14 mouse cellular contexts compared by ENCODE assay signal in the genomic region with DNA sequence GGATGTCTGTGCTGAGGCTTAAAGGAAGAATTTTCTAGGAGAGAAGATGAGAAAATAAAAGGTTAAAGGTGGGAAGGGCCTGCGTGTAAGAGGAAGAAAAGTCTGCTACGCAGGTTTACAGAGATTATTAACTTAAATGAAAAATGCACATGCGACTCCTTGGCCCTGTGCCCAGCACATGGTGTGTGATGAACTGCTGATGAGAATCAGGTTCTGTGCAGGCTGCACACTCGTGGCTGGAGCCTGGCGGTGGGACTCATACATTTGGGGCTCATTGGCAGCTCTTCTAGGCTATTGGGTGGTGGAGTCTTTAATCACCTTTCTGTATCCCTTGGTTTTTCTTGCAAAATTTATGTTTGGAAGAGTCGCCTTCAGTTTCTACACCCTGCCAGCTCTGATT.
A peak's percentile ranks its signal among the peaks of the same experiment; 100 is the strongest.
DNase-seq lines count a peak whose midpoint lies in the region; ATAC-seq and TF ChIP-seq lines count a peak whose summit lies in the region.
"Had no signal": no experiment of that assay in that cellular context is flagged by ENCODE, and none has a peak within 500 bp of the region (broad histone marks: within the 10 kb centered on the region; RNA-seq: fewer than 3 reads in every experiment).

No protein-coding gene starts in this region.

- no peaks in the 10 kb centered on the region for H3K79me2 ChIP-seq in MEL (ENCODE audit: control insufficient read depth, insufficient read depth, low read length, poor library complexity)

- no peak for TF ChIP-seq CTCF in MEL (IDR thresholded peaks at IDR 0.05 in 2 of 3, conservative IDR thresholded peaks at IDR 0.05 in 1 of 3; ENCODE audit: control insufficient read depth in 1 of 3, insufficient read depth in 1 of 3, low read depth in 2 of 3, low read length in 3 of 3, poor library complexity in 1 of 3, severe bottlenecking in 1 of 3)

- no peaks in the 10 kb centered on the region for H3K9me3 ChIP-seq in kidney, embryonic 16.5 days (ENCODE audit: low read length)
- H3K9me3 ChIP-seq in MEL (replicated peaks; ENCODE audit: insufficient read depth, low read length), result no peaks in the 10 kb centered on the region
- no peaks in the 10 kb centered on the region for H3K9me3 ChIP-seq in limb, embryonic 10.5 days (replicated peaks)
- H3K9me3 ChIP-seq: embryonic facial prominence, embryonic 15.5 days had no signal

- H3K4me2 ChIP-seq in kidney, embryonic 16.5 days (replicated peaks; ENCODE audit: low read depth, low read length), result no peak overlapping the region
- H3K4me2 ChIP-seq: embryonic facial prominence, embryonic 15.5 days; heart, embryonic 11.5 days had no signal

- H3K4me3 ChIP-seq in kidney, embryonic 16.5 days (ENCODE audit: low read length), result no peak overlapping the region
- H3K4me3 ChIP-seq in MEL (ENCODE audit: control insufficient read depth in 1 of 2, insufficient read depth in 1 of 2, low read depth in 2 of 2, low read length in 2 of 2), result no peak overlapping the region
- H3K4me3 ChIP-seq in limb, embryonic 10.5 days, result no peak overlapping the region
- H3K4me3 ChIP-seq: embryonic facial prominence, embryonic 15.5 days had no signal

- WGBS in kidney, embryonic 16.5 days, result 20% methylated on average over 6 of the region's 6 CpGs
- 74% methylated on average over 6 of the region's 6 CpGs for WGBS in limb, embryonic 10.5 days

- H3K36me3 ChIP-seq in kidney, embryonic 16.5 days (ENCODE audit: insufficient read depth, low read length), result no peaks in the 10 kb centered on the region
- H3K36me3 ChIP-seq in MEL (ENCODE audit: control insufficient read depth in 1 of 2, insufficient read depth in 2 of 2, low read length in 2 of 2), result peaks cover 0 to 2% of the 10 kb centered on the region in 2 experiments; a peak in 1 of 4 replicates
- no peaks in the 10 kb centered on the region for H3K36me3 ChIP-seq in limb, embryonic 10.5 days
- H3K36me3 ChIP-seq: embryonic facial prominence, embryonic 15.5 days had no signal

- DNase-seq in gastrocnemius, postnatal 10 days, result peak; percentile 13
- DNase-seq in gastrocnemius, postnatal 36 days, result no peak
- DNase-seq in kidney, postnatal 4 days, result peak; percentile 61 to 75
- DNase-seq in MEL (ENCODE audit: low read depth, low spot score), result peak; percentile 70
- DNase-seq in limb, embryonic 10.5 days (ENCODE audit: low spot score), result peak; percentile 40
- DNase-seq in thymus, postnatal 14 days, result no peak
- DNase-seq: adrenal gland, postnatal 25 days; cerebellum, adult 18-20 months had no signal

- H3K9ac ChIP-seq in kidney, embryonic 16.5 days (replicated peaks; ENCODE audit: low read length), result no peak overlapping the region
- no peak overlapping the region for H3K9ac ChIP-seq in MEL (ENCODE audit: control insufficient read depth, low read depth, low read length, poor library complexity, severe bottlenecking)
- H3K9ac ChIP-seq: embryonic facial prominence, embryonic 15.5 days; liver, embryonic 14.5 days had no signal

- intact Hi-C loops in gastrocnemius, postnatal 36 days (cut with DNase I), result no loop called here

- H3K27me3 ChIP-seq in kidney, embryonic 16.5 days (ENCODE audit: insufficient read depth, low read length), result no peaks in the 10 kb centered on the region
- no peaks in the 10 kb centered on the region for H3K27me3 ChIP-seq in MEL (ENCODE audit: control insufficient read depth in 1 of 2, insufficient read depth in 2 of 2, low read length in 2 of 2)
- no peaks in the 10 kb centered on the region for H3K27me3 ChIP-seq in limb, embryonic 10.5 days (ENCODE audit: low read depth, poor library complexity, severe bottlenecking)
- H3K27me3 ChIP-seq: embryonic facial prominence, embryonic 15.5 days had no signal

- TF ChIP-seq POLR2A in MEL (IDR thresholded peaks at IDR 0.05; ENCODE audit: control insufficient read depth in 1 of 2, insufficient read depth in 1 of 2, low read depth in 1 of 2, low read length in 2 of 2, poor library complexity in 1 of 2), result no peak

- TF ChIP-seq RAD21 in MEL (IDR thresholded peaks at IDR 0.05; ENCODE audit: low read depth, low read length), result no peak

- H3K27ac ChIP-seq in kidney, embryonic 16.5 days (ENCODE audit: low read length), result no peak overlapping the region
- no peak overlapping the region for H3K27ac ChIP-seq in MEL (ENCODE audit: control insufficient read depth, low read depth, low read length)
- no peak overlapping the region for H3K27ac ChIP-seq in limb, embryonic 10.5 days
- H3K27ac ChIP-seq: embryonic facial prominence, embryonic 15.5 days; liver, embryonic 14.5 days had no signal

- ATAC-seq in kidney, embryonic 16.5 days (ENCODE audit: low FRiP score, low TSS enrichment), result no peak; the same call in 1 of the 2 replicates
- ATAC-seq: CD4-positive, CD25-positive, alpha-beta regulatory T cell, adult 4 months; inflammation-experienced regulatory T-cells, adult 6 months had no signal

- TF ChIP-seq EP300 in MEL (IDR thresholded peaks at IDR 0.05; ENCODE audit: low read depth in 1 of 2, low read length in 2 of 2), result no peak

- H3K4me1 ChIP-seq in kidney, embryonic 16.5 days (ENCODE audit: insufficient read depth, low read length), result peaks cover 14% of the 10 kb centered on the region; the same call in 1 of the 2 replicates
- 0 out of 4 replicates have a peak, but pooled peaks cover 0 to 5% of the 10 kb centered on the region in 2 experiments for H3K4me1 ChIP-seq in MEL (ENCODE audit: control insufficient read depth in 1 of 2, insufficient read depth in 2 of 2, low read length in 2 of 2)
- H3K4me1 ChIP-seq in limb, embryonic 10.5 days, result peaks cover 13% of the 10 kb centered on the region; the same call in 1 of the 2 replicates

TF ChIP-seq in MEL, 35 proteins besides CTCF, POLR2A, EP300 and RAD21:
- peak; percentile 82 for TF ChIP-seq MXI1 (IDR thresholded peaks at IDR 0.05; ENCODE audit: low read depth, low read length)
- TF ChIP-seq MAZ (IDR thresholded peaks at IDR 0.05; ENCODE audit: low read depth, low read length), result no peak
- TF ChIP-seq USF2 (IDR thresholded peaks at IDR 0.05; ENCODE audit: borderline replicate concordance in 1 of 2, insufficient read depth in 1 of 2, low read depth in 1 of 2, low read length in 2 of 2), result no peak
- TF ChIP-seq SIN3A (IDR thresholded peaks at IDR 0.05; ENCODE audit: low read length), result peak; percentile 31; the same call in 1 of the 2 replicates
- peak; percentile 89 for TF ChIP-seq MYC (IDR thresholded peaks at IDR 0.05; ENCODE audit: low read depth, low read length)
- TF ChIP-seq GABPA (IDR thresholded peaks at IDR 0.05; ENCODE audit: low read depth, low read length), result no peak
- no peak for TF ChIP-seq BHLHE40 (IDR thresholded peaks at IDR 0.05; ENCODE audit: borderline replicate concordance, low read depth, low read length)
- no peak for TF ChIP-seq ELF1 (IDR thresholded peaks at IDR 0.05; ENCODE audit: low read depth, low read length)
- no peak for TF ChIP-seq NELFE (IDR thresholded peaks at IDR 0.05; ENCODE audit: low read depth, low read length)
- TF ChIP-seq MAX (IDR thresholded peaks at IDR 0.05; ENCODE audit: low read length), result peak; percentile 91
- no peak for TF ChIP-seq TAL1 (IDR thresholded peaks at IDR 0.05; ENCODE audit: low read length)
- 0 out of 2 replicates have a peak, but pooled peaks have one; percentile 32 for TF ChIP-seq ETS1 (IDR thresholded peaks at IDR 0.05; ENCODE audit: low read depth, low read length)
TF ChIP-seq in MEL: peak in this region for 5.

Comparison
In these comparisons a context has a peak if more than half of its experiments do, and no peak if none do; other contexts are left out.
1. DNase-seq: peak in gastrocnemius, postnatal 10 days (single experiment), kidney, postnatal 4 days (2 of 2), MEL (single experiment) and limb, embryonic 10.5 days (single experiment); none in gastrocnemius, postnatal 36 days (0 of 2) and thymus, postnatal 14 days (single experiment).